Mouse (Mus musculus) thymus, adult 2 months (tissue): ENCODE data around the gene Tceanc2. TPM values are rescaled to one million over a fixed set of nuclear protein-coding genes. Genes with fewer than 3 reads are reported as not detected.

ENCODE experiments used
- DNase-seq: peaks from one replicate; pipeline ENCODE4 v3.0.0; 2021
- H3K27ac ChIP-seq: fragments of 200-500 bp; 2 replicates; pipeline ENCODE4 v1.5.1; 2012; ENCODE audit warnings: low read length, control low read depth; ENCODE audit not compliant: control insufficient read depth, insufficient read depth
- H3K27me3 ChIP-seq: fragments of 200-500 bp; 2 replicates; pipeline ENCODE4 v1.6.1; 2012; ENCODE audit warnings: mild to moderate bottlenecking, low read length, moderate library complexity, mixed read lengths; ENCODE audit not compliant: control insufficient read depth, insufficient read depth
- H3K36me3 ChIP-seq: fragments of 200-500 bp; 2 replicates; pipeline ENCODE4 v1.6.1; 2012; ENCODE audit warnings: mild to moderate bottlenecking, low read length, moderate library complexity; ENCODE audit not compliant: control insufficient read depth, insufficient read depth
- H3K4me1 ChIP-seq: fragments of 200-500 bp; replicated peaks from 2 replicates; pipeline ENCODE4 v1.6.1; 2012; ENCODE audit warnings: low read length; ENCODE audit not compliant: control insufficient read depth, insufficient read depth
- H3K4me3 ChIP-seq: fragments of 200-500 bp; 2 replicates; pipeline ENCODE4 v1.5.1; 2012; ENCODE audit warnings: mild to moderate bottlenecking, low read length, control low read depth, moderate library complexity; ENCODE audit not compliant: control insufficient read depth, insufficient read depth
- CTCF ChIP-seq: fragments of 200-500 bp; IDR thresholded peaks from 2 replicates; pipeline ENCODE4 v1.5.1; 2012; ENCODE audit warnings: mild to moderate bottlenecking, control low read depth, low read length, moderate library complexity, borderline replicate concordance; ENCODE audit not compliant: control insufficient read depth, poor library complexity, insufficient read depth; ENCODE audit errors: extremely low read depth
- POLR2A ChIP-seq: fragments of 200-500 bp; IDR thresholded peaks from 2 replicates; pipeline ENCODE4 v1.6.1; 2012; ENCODE audit warnings: mild to moderate bottlenecking, low read length, control low read depth, moderate library complexity; ENCODE audit not compliant: control insufficient read depth, poor library complexity, insufficient read depth; ENCODE audit errors: extremely low read depth
- whole genome bisulfite sequencing: fragments of 180-500 bp; shearing (Covaris S2); methylation state at CpG from one replicate; pipeline ENCODE4 v1.1.7; 2018; 5-methylcytosine and 5-hydroxymethylcytosine counted together
- polyA plus RNA-seq: library from polyadenylated mRNA; depleted of rRNA; stranded (reverse); fragments of >200 nt; gene quantifications from 2 replicates; pipeline ENCODE4 v1.2.3, GENCODE M21; 2012

Tceanc2 gene
- polyA plus RNA-seq, 1 experiment, result 13.8 TPM

DNA sequence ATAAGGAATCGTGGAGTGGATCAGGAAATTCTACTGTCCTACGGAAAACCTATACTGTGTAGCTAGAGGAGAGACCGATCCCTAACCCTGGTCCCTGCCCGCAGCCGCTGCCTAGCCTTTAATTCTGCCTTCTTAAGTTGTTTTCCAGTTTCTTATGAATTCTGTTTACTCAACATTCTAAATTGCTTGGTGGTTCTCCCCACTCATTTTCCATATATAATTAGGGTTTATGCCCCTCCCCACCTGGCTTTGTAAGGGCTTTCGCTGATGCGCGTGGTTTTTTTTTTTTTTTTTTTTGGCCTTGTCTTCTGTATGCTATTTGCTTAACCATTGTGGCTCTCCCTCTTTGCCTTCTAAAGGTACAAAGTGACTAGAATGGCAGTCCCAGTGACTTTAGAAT lies 645 bp upstream of the Tceanc2 start:
- TF ChIP-seq CTCF, result no peak
- no peak for TF ChIP-seq POLR2A
- WGBS, result under 1% methylated on average over 8 of the region's 8 CpGs
- peaks cover 8% of the 10 kb centered on the region; the same call in 1 of the 2 replicates for H3K4me1 ChIP-seq
- H3K27ac ChIP-seq, result peak overlapping the region; percentile 87
- H3K27me3 ChIP-seq, result no peaks in the 10 kb centered on the region
- DNase-seq, result no peak
- peak overlapping the region; percentile 84 for H3K4me3 ChIP-seq
- peaks cover 7% of the 10 kb centered on the region; the same call in 1 of the 2 replicates for H3K36me3 ChIP-seq

DNA sequence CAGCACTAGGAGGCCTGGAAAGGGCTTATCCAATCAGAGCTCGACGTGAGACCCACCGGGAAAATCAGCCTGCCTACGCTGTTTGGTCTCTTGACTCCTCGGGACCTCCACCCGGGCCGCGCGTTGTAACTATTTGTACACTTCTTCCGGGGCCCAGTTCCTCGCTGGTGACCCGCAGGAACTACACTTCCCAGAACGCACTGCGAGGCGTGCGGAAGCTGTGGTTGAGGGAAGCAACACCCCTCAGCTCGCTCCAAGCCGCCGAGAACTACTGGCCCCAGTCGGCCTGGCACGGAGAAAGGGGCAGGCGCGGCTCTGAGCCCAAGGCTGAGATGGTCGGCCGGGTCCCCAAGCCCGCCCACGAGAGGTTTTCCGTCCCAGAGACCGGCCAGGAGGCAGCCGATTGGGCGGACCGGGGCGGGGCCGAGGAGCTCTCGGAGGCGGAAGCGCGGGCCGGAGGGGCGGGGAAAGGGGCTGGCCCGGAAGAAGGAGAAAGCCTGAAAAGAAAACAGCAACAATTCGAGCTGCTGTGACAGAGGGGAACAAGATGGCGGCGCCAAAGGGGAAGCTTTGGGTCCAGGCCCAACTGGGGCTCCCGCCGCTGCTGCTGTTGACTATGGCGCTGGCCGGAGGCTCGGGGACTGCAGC lies 610 bp downstream of the Tceanc2 start, which contains the start of gene Tmem59:
Tmem59 (plus strand) TSS at position 218 of the 648 bp plus-strand sequence.
- peak; percentile 96 for DNase-seq
- peaks cover 8% of the 10 kb centered on the region; the same call in 1 of the 2 replicates for H3K4me1 ChIP-seq
- peak; percentile 66; the same call in 1 of the 2 replicates for TF ChIP-seq POLR2A
- TF ChIP-seq CTCF, result peak; percentile 51; the same call in 1 of the 2 replicates
- H3K4me3 ChIP-seq, result peak within 1 kb of the TSS; percentile 84
- no peaks in the 10 kb centered on the region for H3K27me3 ChIP-seq
- WGBS, result under 1% methylated on average over 49 of the region's 49 CpGs
- peak within 1 kb of the TSS; percentile 87 for H3K27ac ChIP-seq
- peaks cover 10% of the 10 kb centered on the region; the same call in 1 of the 2 replicates for H3K36me3 ChIP-seq

DNA sequence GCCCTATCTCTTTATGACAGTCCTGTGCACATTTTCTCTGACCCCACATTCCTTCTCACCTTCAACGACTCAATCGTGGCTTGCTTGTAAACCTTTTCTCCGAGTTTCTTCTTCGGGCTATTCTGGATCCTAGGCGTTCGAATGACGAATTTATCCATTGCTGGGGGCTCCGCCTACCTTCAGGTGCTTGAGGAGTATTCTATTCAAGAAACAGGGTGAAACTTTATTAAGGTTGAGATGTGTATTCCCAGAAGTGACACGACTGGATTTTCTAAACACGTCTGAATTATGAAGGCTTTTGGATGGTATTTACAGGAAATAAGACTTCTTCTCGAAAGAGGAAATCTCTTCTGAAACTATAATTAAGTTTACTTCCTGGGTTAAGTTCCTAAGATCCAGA lies 1.4 kb downstream of the Tceanc2 start:
- peaks cover 8% of the 10 kb centered on the region; the same call in 1 of the 2 replicates for H3K4me1 ChIP-seq

DNA sequence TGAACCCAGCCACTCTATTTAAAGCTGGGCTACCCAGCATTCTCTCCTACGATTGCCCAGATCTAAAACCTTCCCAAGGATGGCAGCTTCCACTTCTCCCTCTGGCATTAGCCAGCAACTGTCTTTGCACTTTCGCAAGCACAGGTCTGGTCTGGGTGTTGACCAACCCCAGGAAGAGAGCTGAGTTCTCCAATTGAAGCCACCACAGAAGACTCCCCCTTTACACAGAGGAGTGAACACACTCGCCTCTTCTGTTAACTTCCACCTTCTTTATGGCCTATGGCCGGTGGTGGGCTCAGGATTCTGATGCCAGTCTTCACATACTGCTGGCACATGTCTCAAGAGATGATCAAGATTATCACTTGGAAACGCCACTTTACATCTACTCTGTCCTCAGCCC lies 11.1 kb downstream of the Tceanc2 start:
- Histone ChIP-seq H3K27me3 (no peaks in the 10 kb centered on the region), H3K27ac (no peak overlapping the region), H3K4me1 (no peaks in the 10 kb centered on the region), H3K4me3 (no peak overlapping the region), H3K36me3 (peaks cover 21% of the 10 kb centered on the region)
- 93% methylated on average over 5 of the region's 5 CpGs for WGBS
- TF ChIP-seq CTCF (no peak), POLR2A (no peak)
- DNase-seq, result no peak

More for the DNA sequence above, 1.4 kb downstream of the Tceanc2 start:
- TF ChIP-seq CTCF, result no peak
- no peak for TF ChIP-seq POLR2A
- DNase-seq, result no peak
- Histone ChIP-seq H3K27me3 (no peaks in the 10 kb centered on the region), H3K36me3 (peaks cover 12% of the 10 kb centered on the region; the same call in 1 of the 2 replicates), H3K4me3 (peak overlapping the region; percentile 84), H3K27ac (peak overlapping the region; percentile 75)
- WGBS, result 34% methylated on average over 11 of the region's 11 CpGs

DNA sequence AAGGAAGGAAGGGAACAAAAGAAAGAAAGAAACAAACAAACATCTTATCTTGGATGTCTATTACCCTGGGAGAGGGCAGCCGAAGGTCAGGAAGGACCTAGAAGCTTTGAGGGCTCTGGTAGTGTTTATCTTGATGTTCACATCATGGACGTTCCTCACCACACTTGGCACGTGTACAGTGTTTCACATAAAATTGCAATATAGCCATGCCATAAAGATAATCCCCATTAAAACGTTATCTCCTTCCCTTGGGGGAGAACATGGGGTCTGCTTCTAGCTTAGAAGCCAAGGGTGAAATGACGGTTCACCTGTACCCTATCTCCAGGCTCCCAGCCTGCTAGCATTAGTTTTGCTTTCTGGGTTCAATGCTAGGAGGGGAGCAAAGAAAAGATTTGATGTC lies 12.2 kb downstream of the Tceanc2 start:
- Histone ChIP-seq H3K36me3 (peaks cover 24% of the 10 kb centered on the region), H3K27me3 (no peaks in the 10 kb centered on the region), H3K4me3 (no peak overlapping the region), H3K4me1 (no peaks in the 10 kb centered on the region), H3K27ac (no peak overlapping the region)
- DNase-seq, result no peak
- whole genome bisulfite sequencing, result 95% methylated on average over 5 of the region's 5 CpGs
- TF ChIP-seq POLR2A, result no peak
- TF ChIP-seq CTCF, result no peak

DNA sequence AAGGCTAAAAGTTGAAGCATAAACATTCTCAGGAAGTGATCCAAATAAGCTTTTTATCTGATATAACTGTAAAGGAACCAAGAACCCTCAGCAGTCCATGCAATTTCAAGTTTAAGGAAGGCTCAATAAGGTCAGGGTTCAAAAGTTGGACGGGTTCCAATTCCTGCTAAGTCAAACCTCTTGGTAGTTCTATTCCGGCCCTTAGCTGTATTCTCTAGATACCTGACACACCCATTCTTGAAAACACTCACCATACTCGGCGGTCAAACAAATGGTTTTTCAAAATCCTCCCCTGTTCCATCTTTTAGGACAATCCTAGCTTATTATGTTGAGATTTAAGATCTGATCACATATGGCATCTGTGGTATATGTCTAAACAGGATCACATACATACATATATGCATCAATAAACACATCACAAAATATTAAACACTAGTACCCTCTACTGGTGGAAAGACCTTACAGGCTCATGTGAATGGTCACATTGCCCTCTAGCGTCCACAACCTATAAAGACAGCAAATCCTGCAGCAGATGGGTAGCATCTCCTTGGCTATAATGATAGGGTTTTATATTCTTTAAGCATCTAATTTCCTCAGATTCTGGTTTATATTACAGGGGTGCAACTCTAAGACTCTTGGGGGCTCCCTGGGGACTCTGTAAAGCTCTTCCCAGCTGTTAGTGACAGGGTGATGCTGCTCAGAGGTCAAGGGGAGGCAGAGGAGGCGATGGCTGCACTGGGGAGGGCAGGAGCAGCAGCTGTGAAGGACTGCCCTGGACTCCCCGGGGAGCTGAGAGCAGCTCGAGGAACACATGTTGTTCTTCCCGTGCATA lies 14.9 kb downstream of the Tceanc2 start:
- Histone ChIP-seq H3K36me3 (peaks cover 33% of the 10 kb centered on the region), H3K4me1 (no peaks in the 10 kb centered on the region), H3K27ac (no peak overlapping the region), H3K4me3 (no peak overlapping the region), H3K27me3 (no peaks in the 10 kb centered on the region)
- WGBS, result 57% methylated on average over 9 of the region's 9 CpGs
- DNase-seq, result peak; percentile 70
- TF ChIP-seq POLR2A, result no peak
- no peak for TF ChIP-seq CTCF
